Mouse (Mus musculus) c-Kit-positive CD71-positive TER-119-positive erythroid progenitor cells, embryonic 14.5 days (primary cell): ENCODE measurements around the gene 1700067K01Rik.
A peak's percentile ranks its signal among the peaks of the same experiment; 100 is the strongest.

Experiments used
- DNase-seq: peaks from one replicate; pipeline ENCODE4 v3.0.0-alpha.2; 2013; ENCODE audit warnings: low spot score

Gene 1700067K01Rik

DNA sequence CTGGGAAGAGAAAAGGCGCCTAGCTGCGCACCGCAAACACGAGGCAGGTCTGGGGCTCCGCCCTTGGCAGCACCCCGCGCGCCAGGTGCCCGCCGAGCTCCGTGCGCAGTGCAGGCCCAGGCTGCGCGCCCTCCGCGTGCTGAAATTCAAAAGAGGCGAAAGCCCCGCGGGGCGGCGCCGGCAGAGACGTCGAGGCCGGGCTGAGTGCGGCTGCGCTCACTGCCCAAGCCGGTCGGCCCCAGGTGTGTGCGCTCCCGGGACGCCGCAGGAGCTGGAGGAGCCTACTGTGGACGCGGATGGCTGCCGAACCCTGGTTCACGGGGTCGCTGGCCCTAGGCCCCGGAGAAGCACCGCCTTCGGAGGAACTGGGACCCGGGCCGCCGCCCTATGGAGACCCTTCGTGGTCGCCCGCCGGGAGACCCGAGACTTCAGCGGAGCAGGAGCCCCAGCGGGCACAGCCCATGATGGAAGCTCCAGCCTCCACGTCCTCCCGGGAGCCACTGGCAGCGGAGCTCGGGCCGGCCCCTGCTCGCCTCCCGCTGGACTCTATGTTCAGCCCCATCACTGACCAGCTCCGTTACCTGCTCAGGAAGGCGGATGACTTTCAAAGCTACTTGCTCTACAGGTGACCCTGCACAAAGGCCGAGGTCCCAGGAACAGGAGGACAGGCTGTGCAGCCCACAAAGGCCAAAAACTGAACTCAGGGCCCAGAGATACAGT, at the start of gene 1700067K01Rik:
Gene 1700067K01Rik (plus strand): TSS at position 222 of the 720 bp plus-strand sequence.
- DNase-seq: no peak

DNA sequence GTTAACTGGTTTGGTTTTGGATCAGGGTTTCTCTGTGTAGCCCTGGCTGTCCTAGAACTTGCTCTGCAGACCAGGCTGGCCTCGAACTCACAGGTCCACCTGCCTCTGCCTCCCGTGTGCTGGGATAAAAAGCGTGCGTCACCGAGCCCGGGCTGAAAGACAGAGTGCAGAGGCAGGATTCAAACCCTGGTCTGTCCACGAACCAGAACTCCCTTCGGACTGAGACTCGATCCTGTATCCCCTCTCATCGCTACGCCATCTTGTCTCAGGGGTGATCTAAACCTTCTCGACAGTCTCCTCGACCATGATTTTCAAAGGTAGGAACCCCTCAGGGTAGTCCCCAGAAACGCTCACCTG, 46.6 kb upstream of the 1700067K01Rik start:
- no peak for DNase-seq

GRCm38 (mm10) chr8:83955106-83955957, 46.0 kb upstream of the 1700067K01Rik start, which contains the start of the genes Gm10644 and Asf1b:
TSS of gene Gm10644 (minus strand) at chr8:83955205.
TSS of gene Asf1b (plus strand) at chr8:83955507.
- peak; percentile 100 for DNase-seq

DNA sequence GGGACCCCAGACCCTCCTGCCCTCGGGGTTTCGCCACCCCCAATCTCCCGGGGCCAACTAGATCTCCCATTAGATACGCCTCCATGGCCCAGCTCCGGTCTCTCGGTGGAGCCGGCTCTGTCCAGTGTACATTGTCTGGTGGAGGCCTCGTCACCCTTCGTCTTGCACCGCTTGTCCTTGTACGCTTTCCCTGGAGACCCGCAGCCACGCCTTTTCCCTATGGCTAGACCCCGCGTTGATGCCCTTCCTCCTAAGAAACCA, 45.4 kb upstream of the 1700067K01Rik start:
- DNase-seq: no peak

GRCm38 (mm10) chr8:83956789-83957188, 44.5 kb upstream of the 1700067K01Rik start:
- DNase-seq: peak; percentile 50

DNA sequence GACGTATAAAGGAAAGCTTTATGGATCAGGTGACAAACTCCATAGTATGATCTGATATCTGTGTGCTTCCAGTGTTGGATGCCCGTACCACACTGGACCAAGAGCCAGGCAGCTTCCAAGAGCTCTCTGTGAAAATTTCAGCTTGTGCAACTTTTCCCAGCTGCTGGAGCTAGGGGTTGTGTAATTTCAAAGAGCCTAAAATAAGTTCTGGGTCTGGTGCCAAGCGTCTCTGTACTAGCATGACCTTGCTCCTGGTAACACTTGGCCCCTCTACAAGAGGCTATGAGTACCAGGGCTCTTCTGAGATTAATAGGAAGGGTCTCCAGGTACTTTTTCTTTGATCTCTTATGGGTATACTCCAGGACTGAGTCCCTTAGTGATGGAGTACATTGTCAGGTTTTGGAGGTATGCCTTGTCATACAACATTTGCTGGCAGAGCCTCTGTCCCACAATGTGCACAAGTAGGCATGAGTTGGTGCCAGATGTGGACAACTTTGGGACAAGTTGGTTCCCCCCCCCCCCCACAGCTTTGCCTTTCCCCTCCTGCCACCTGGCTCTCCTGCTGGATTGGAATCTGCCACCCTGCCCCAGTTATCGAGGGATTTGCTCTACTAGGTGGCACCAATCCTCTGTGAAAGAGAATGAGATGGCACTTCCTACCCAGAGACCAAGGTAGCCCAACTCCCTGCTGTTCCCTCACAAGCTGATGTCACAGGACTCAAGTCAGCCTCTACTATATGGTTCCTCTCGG, 37.1 kb upstream of the 1700067K01Rik start:
- no peak for DNase-seq

DNA sequence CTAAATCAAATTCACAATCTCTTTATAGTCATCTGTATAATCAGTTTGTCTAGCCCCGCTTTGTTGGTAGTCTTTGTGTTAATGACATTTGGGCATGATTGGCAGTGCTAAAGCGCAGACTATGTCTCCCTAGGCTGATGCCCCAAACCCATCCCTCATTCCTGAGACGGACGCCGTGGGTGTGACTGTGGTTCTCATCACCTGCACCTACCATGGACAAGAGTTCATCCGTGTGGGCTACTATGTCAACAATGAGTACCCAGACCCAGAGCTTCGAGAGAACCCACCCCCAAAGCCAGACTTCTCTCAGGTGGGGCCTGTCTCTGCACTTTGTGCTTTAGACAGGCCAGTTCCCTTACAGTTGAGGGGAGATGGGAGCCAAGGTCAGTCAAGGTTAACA, 33.6 kb upstream of the 1700067K01Rik start:
- no peak for DNase-seq

DNA sequence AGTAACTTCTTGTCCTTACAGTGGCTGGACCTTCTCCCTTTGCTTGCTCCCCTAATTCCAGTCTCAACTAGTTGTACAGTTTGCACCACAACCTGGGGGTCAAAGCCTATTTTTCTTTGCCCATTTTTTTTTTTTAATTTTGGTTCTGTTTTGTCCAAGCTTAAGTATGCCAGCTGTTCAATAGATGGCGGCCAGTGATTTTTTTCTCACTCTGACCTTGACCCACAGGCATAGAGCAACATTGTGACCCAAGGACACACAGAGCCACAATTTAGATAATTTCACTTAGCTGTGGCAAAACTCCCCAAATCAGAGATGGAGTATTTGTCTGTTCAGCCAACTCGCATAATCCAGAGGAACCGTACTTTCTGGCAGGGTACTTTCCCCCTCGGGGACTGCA, 30.2 kb upstream of the 1700067K01Rik start:
- no peak for DNase-seq

- DNase-seq: no peak
Measured at GRCm38 (mm10) chr8:83971661-83972060, 29.6 kb upstream of the 1700067K01Rik start.

- peak; percentile 97 for DNase-seq
Measured at GRCm38 (mm10) chr8:83972150-83973120, 28.9 kb upstream of the 1700067K01Rik start, which contains the start of gene Prkaca. TSS of gene Prkaca (plus strand) at chr8:83972993.

- DNase-seq: no peak
Measured at GRCm38 (mm10) chr8:83973161-83974031, 27.9 kb upstream of the 1700067K01Rik start.

DNA sequence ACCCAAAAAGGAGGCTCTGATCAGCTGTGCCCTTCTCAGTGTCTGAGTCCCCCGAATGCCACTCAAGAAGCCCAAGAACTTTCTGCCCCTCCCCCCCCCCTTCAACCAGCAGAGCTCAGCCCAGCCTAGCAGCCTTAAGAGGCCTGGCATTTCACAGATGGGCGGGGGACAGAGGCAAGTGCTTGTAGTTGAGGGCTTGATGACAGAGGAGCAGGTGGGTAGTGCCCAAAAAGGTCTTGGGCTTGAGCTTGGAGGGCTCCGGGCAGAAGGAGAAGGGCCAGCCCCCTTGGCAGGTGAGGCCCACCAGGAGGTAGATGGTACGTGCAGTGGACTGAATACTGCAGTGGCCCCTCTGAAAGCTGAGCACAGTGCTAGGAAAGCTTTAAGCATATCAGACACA, 26.8 kb upstream of the 1700067K01Rik start:
- no peak for DNase-seq

GRCm38 (mm10) chr8:83976101-83976630, 25.1 kb upstream of the 1700067K01Rik start:
- no peak for DNase-seq

GRCm38 (mm10) chr8:83976779-83977350, 24.4 kb upstream of the 1700067K01Rik start:
- no peak for DNase-seq

- DNase-seq: no peak
Measured at GRCm38 (mm10) chr8:83977646-83978045, 23.7 kb upstream of the 1700067K01Rik start.

DNA sequence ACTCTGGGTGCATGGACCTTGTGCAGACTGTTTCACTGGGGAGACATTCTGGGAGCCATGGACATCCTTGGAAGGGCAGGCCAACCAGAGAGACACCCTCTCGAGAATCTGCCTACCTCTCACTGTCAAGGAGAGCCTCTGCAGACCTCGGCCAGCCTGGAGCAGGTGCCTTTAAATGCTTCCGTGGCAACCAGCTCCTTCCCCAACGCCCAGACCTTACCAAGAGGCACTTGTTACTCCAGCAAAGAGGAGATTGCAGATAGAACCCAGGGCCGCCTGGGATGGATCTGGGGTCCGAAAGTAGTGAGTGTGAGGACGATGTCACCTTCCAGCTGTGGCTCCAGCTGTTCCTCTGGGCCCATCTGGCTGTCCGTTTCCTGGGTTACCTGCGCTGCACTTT, 23.1 kb upstream of the 1700067K01Rik start:
- DNase-seq: no peak

GRCm38 (mm10) chr8:83980250-83980649, 21.1 kb upstream of the 1700067K01Rik start:
- no peak for DNase-seq

DNA sequence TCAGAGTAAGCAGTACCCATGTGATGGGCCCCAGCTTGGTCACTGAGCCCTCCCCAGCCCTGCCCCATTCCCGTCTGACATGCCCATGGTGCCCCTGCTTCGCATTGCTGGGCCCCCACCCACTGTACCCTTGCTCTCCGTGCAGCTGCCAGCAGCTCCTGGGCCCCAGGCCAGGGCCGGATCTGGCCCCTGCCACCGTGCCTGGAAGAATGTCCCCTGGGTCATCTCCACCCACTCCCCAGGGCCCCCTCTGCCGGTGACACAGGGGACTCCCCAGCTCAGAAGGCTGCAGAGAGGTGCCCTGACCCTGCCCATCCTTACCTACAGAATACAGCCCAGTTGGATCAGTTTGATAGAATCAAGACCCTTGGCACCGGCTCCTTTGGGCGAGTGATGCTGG, 20.5 kb upstream of the 1700067K01Rik start:
- no peak for DNase-seq

DNA sequence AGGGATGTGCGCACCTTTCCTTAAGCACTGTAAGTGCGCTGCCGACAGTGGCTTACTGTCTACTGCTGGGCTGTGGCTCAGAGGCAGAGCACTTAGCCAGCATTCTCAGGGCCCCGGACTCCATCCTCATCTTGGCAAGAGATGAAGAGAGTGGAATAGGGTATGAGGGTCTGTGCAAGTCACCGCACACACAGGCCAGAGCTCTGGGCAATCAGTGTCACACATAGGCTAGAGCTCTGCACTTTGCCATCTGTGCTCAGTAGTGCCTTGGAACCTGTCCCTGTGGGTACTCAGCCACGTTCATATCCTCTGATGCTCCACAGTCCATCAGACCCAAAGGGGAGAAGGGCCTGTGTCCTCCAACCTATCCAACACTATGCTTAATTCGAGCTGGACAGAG, 19.8 kb upstream of the 1700067K01Rik start:
- no peak for DNase-seq

DNA sequence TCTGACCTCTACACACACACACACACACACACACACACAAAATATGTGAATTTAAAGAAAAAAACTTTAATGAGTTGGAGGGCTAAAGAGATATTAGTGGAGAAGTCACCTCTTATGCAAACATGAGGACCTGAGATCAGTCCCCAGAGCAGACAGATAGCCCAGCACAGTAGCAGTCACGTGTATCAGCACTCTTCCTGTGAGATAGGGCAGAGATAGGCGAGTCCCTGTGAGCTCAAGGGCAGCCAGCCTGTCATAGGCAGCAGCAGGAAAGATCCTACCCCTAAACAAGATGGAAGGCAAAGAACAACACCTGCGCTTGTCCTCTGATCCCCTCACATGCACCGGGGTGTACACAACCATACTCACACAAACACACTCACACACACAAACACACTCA, 18.9 kb upstream of the 1700067K01Rik start:
- DNase-seq: no peak
